7 mouse cellular contexts compared by ENCODE assay signal in the genomic region with DNA sequence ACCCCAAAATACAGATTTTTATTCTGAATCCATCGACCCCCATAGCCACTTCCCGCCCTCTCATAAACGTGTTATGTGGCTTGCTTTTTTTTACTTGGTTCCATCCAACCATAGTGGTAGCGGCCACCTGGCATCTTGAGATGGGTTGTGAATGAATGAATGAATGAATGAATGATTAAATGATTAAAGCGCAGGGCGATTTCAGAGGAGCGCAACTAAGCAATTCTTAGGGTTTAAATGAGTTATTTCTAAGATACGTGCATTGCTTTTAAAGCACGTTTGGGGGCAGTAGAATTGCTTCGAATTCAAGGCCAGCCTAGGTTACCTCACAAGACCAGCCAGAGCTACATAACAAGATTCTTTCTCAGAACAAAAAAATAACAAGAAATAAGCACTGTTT. TPM values are rescaled to one million over a fixed set of nuclear protein-coding genes. Genes with fewer than 3 reads are reported as not detected.
DNase-seq lines count a peak whose midpoint lies in the region; ATAC-seq and TF ChIP-seq lines count a peak whose summit lies in the region.

No protein-coding gene starts in this region.

- no peaks in the 10 kb centered on the region for H3K36me3 ChIP-seq in neural tube, embryonic 11.5 days (ENCODE audit: control insufficient read depth, insufficient read depth, low read length)
- H3K36me3 ChIP-seq in forebrain, embryonic 10.5 days (replicated peaks) = peaks cover 37% of the 10 kb centered on the region
- H3K36me3 ChIP-seq in limb, embryonic 12.5 days = peaks cover 20% of the 10 kb centered on the region

- H3K4me2 ChIP-seq in neural tube, embryonic 11.5 days (ENCODE audit: low read depth) = peak overlapping the region; percentile 42
- peak overlapping the region; percentile 52 for H3K4me2 ChIP-seq in limb, embryonic 12.5 days

- 0 out of 2 replicates have a peak, but pooled peaks cover 2% of the 10 kb centered on the region for H3K27me3 ChIP-seq in neural tube, embryonic 11.5 days (ENCODE audit: control insufficient read depth, insufficient read depth, low read length)
- H3K27me3 ChIP-seq in forebrain, embryonic 10.5 days (ENCODE audit: poor library complexity, severe bottlenecking) = peaks cover 56% of the 10 kb centered on the region
- H3K27me3 ChIP-seq in limb, embryonic 12.5 days = peaks cover 21% of the 10 kb centered on the region

- DNase-seq in neural tube, embryonic 11.5 days (ENCODE audit: low spot score) = no peak
- DNase-seq in neural tube, embryonic 10.5 days (ENCODE audit: extremely low spot score, low spot score) = no peak
- DNase-seq in forebrain, embryonic 10.5 days (ENCODE audit: extremely low spot score, low spot score) = no peak
- DNase-seq in urinary bladder, postnatal 36 days (ENCODE audit: low spot score in 2 of 2) = no peak

- no peaks in the 10 kb centered on the region for H3K4me1 ChIP-seq in neural tube, embryonic 11.5 days (ENCODE audit: control insufficient read depth, insufficient read depth, low read length)
- H3K4me1 ChIP-seq in bone marrow, adult 2 months (ENCODE audit: control insufficient read depth, insufficient read depth, low read length) = no peaks in the 10 kb centered on the region
- H3K4me1 ChIP-seq in forebrain, embryonic 10.5 days = peaks cover 7% of the 10 kb centered on the region
- H3K4me1 ChIP-seq in limb, embryonic 12.5 days (replicated peaks) = 0 out of 2 replicates have a peak, but pooled peaks cover 3% of the 10 kb centered on the region
- no peaks in the 10 kb centered on the region for H3K4me1 ChIP-seq in olfactory bulb, adult 2 months (ENCODE audit: control insufficient read depth, insufficient read depth, low read length)

- H3K9ac ChIP-seq in neural tube, embryonic 11.5 days (ENCODE audit: low read length) = peak overlapping the region; percentile 67
- peak overlapping the region; percentile 71 for H3K9ac ChIP-seq in limb, embryonic 12.5 days (replicated peaks)

- H3K4me3 ChIP-seq in neural tube, embryonic 11.5 days (ENCODE audit: low read depth, low read length) = peak overlapping the region; percentile 54
- peak overlapping the region; percentile 78 for H3K4me3 ChIP-seq in bone marrow, adult 2 months (replicated peaks; ENCODE audit: control insufficient read depth, low read depth, low read length)
- H3K4me3 ChIP-seq in forebrain, embryonic 10.5 days = peak overlapping the region; percentile 65
- peak overlapping the region; percentile 55 for H3K4me3 ChIP-seq in limb, embryonic 12.5 days (replicated peaks)
- H3K4me3 ChIP-seq in olfactory bulb, adult 2 months (ENCODE audit: insufficient read depth, low read depth, low read length) = peak overlapping the region; percentile 89

- H3K9me3 ChIP-seq in neural tube, embryonic 11.5 days (ENCODE audit: control insufficient read depth, low read length) = no peaks in the 10 kb centered on the region
- H3K9me3 ChIP-seq in forebrain, embryonic 10.5 days = no peaks in the 10 kb centered on the region; the same call in 1 of the 2 replicates
- no peaks in the 10 kb centered on the region for H3K9me3 ChIP-seq in limb, embryonic 12.5 days

- no peak for TF ChIP-seq POLR2A in bone marrow, adult 2 months (IDR thresholded peaks at IDR 0.05; ENCODE audit: borderline replicate concordance, control insufficient read depth, low read depth, low read length)
- TF ChIP-seq POLR2A in olfactory bulb, adult 2 months (IDR thresholded peaks at IDR 0.05; ENCODE audit: insufficient read depth, low read depth, low read length) = no peak

- ATAC-seq in neural tube, embryonic 11.5 days (ENCODE audit: insufficient read depth, low FRiP score, low TSS enrichment) = peak; percentile 13; the same call in 1 of the 2 replicates
- ATAC-seq in limb, embryonic 12.5 days (ENCODE audit: insufficient number of reproducible peaks, insufficient read depth, low FRiP score, low TSS enrichment, low read depth) = no peak

- 22% methylated on average over 10 of the region's 10 CpGs for whole genome bisulfite sequencing in neural tube, embryonic 11.5 days
- WGBS in bone marrow, adult 2 months = 8% methylated on average over 10 of the region's 10 CpGs
- WGBS in forebrain, embryonic 10.5 days = 15% methylated on average over 10 of the region's 10 CpGs
- WGBS in limb, embryonic 12.5 days = 21% methylated on average over 10 of the region's 10 CpGs
- WGBS in olfactory bulb, adult 2 months = 13% methylated on average over 10 of the region's 10 CpGs

- peak overlapping the region; percentile 76; the same call in 1 of the 2 replicates for H3K27ac ChIP-seq in neural tube, embryonic 11.5 days (ENCODE audit: low read depth, low read length)
- H3K27ac ChIP-seq in bone marrow, adult 2 months (ENCODE audit: control insufficient read depth, insufficient read depth, low read depth, low read length, poor library complexity) = peak overlapping the region; percentile 88
- H3K27ac ChIP-seq in forebrain, embryonic 10.5 days = peak overlapping the region; percentile 94
- peak overlapping the region; percentile 90 for H3K27ac ChIP-seq in limb, embryonic 12.5 days
- peak overlapping the region; percentile 82; the same call in 1 of the 2 replicates for H3K27ac ChIP-seq in olfactory bulb, adult 2 months (ENCODE audit: insufficient read depth, low read depth, low read length)

- no peak for TF ChIP-seq CTCF in bone marrow, adult 2 months (IDR thresholded peaks at IDR 0.05; ENCODE audit: control insufficient read depth, insufficient read depth, low read length)
- TF ChIP-seq CTCF in olfactory bulb, adult 2 months (IDR thresholded peaks at IDR 0.05; ENCODE audit: insufficient read depth, low read depth, low read length) = no peak

RNA-seq across cellular contexts. Expression of gene Cstf2, which starts 0.8 kb away (rescaled TPM):
- polyA plus RNA-seq in neural tube, embryonic 11.5 days (2014; fragmentation: Nextera tagmentation; extraction: Ambion mirVana) = 74.0 and 75.2 TPM in 2 replicates
- polyA plus RNA-seq in bone marrow, adult 2 months (2011; ENCODE audit: insufficient read depth, insufficient read length, low replicate concordance, missing spikeins) = 9.3 and 12.1 TPM in 2 replicates
- 69.0 and 70.1 TPM in 2 replicates for polyA plus RNA-seq in forebrain, embryonic 10.5 days (2016; fragmentation: Nextera tagmentation; extraction: Ambion mirVana)
- polyA plus RNA-seq in limb, embryonic 12.5 days (2016; fragmentation: Nextera tagmentation; extraction: Ambion mirVana) = 51.8 and 54.3 TPM in 2 replicates
- not detected in 2 replicates for polyA plus RNA-seq in olfactory bulb, adult 2 months (2012; ENCODE audit: insufficient read depth, insufficient read length, low replicate concordance, missing spikeins)
